Mouse (Mus musculus) testis, adult 2 months (tissue): ENCODE measurements around the gene Tlr9. TPM values are rescaled to one million over a fixed set of nuclear protein-coding genes. Genes with fewer than 3 reads are reported as not detected.

Experiments used
- H3K27ac ChIP-seq: fragments of 200-500 bp; 2 replicates; pipeline ENCODE4 v1.5.1; 2012; ENCODE audit warnings: low read depth, low read length; ENCODE audit not compliant: control insufficient read depth, insufficient read depth
- H3K27me3 ChIP-seq: fragments of 200-500 bp; 2 replicates; pipeline ENCODE4 v1.6.1; 2012; ENCODE audit warnings: mild to moderate bottlenecking, low read length, moderate library complexity; ENCODE audit not compliant: control insufficient read depth, insufficient read depth
- H3K36me3 ChIP-seq: fragments of 200-500 bp; 2 replicates; pipeline ENCODE4 v1.6.1; 2012; ENCODE audit warnings: mild to moderate bottlenecking, low read length; ENCODE audit not compliant: control insufficient read depth, insufficient read depth
- H3K4me1 ChIP-seq: fragments of 200-500 bp; 2 replicates; pipeline ENCODE4 v1.6.1; 2012; ENCODE audit warnings: low read length; ENCODE audit not compliant: control insufficient read depth, insufficient read depth
- H3K4me3 ChIP-seq: fragments of 200-500 bp; 2 replicates; pipeline ENCODE4 v1.5.1; 2012; ENCODE audit warnings: low read depth, mild to moderate bottlenecking, low read length, moderate library complexity, mixed read lengths; ENCODE audit not compliant: control insufficient read depth
- CTCF ChIP-seq: fragments of 200-500 bp; IDR thresholded peaks from 2 replicates; pipeline ENCODE4 v1.5.1; 2012; ENCODE audit warnings: low read depth, mild to moderate bottlenecking, inconsistent platforms, low read length, moderate library complexity; ENCODE audit not compliant: control insufficient read depth, insufficient read depth, insufficient replicate concordance
- POLR2A ChIP-seq: fragments of 200-500 bp; IDR thresholded peaks from 2 replicates; pipeline ENCODE4 v1.6.1; 2012; ENCODE audit warnings: low read depth, mild to moderate bottlenecking, inconsistent platforms, low read length, moderate library complexity; ENCODE audit not compliant: control insufficient read depth
- polyA plus RNA-seq: library from polyadenylated mRNA; depleted of rRNA; stranded (reverse); fragments of >200 nt; gene quantifications from 2 replicates; pipeline ENCODE4 v1.2.3, GENCODE M21; 2012

The Tlr9 gene
- polyA plus RNA-seq, 1 experiment: 2.7 TPM

- Histone ChIP-seq H3K4me1 (no peaks in the 10 kb centered on the region), H3K36me3 (peaks cover 3% of the 10 kb centered on the region), H3K27me3 (no peaks in the 10 kb centered on the region), H3K27ac (no peak overlapping the region), H3K4me3 (no peak overlapping the region)
- TF ChIP-seq CTCF (no peak), POLR2A (no peak)
These were observed 40.3 kb upstream of the Tlr9 start for GRCm38 (mm10) chr9:106182146-106182545.

GRCm38 (mm10) chr9:106183996-106184395, 38.4 kb upstream of the Tlr9 start:
- TF ChIP-seq CTCF: no peak
- no peak for TF ChIP-seq POLR2A
- H3K27me3 ChIP-seq: no peaks in the 10 kb centered on the region
- H3K27ac ChIP-seq: no peak overlapping the region
- no peak overlapping the region for H3K4me3 ChIP-seq
- H3K4me1 ChIP-seq: no peaks in the 10 kb centered on the region
- H3K36me3 ChIP-seq: peaks cover 5% of the 10 kb centered on the region

GRCm38 (mm10) chr9:106191355-106191754, 31.0 kb upstream of the Tlr9 start:
- Histone ChIP-seq H3K4me1 (peaks cover 5% of the 10 kb centered on the region; the same call in 1 of the 2 replicates), H3K27ac (no peak overlapping the region), H3K27me3 (no peaks in the 10 kb centered on the region), H3K36me3 (peaks cover 3% of the 10 kb centered on the region), H3K4me3 (no peak overlapping the region)
- TF ChIP-seq CTCF (no peak), POLR2A (no peak)

GRCm38 (mm10) chr9:106192024-106192423, 30.4 kb upstream of the Tlr9 start:
- Histone ChIP-seq H3K4me1 (peaks cover 5% of the 10 kb centered on the region; the same call in 1 of the 2 replicates), H3K4me3 (no peak overlapping the region), H3K36me3 (peaks cover 3% of the 10 kb centered on the region; the same call in 1 of the 2 replicates), H3K27me3 (no peaks in the 10 kb centered on the region), H3K27ac (no peak overlapping the region)
- TF ChIP-seq POLR2A (no peak), CTCF (no peak)

- Histone ChIP-seq H3K27me3 (no peaks in the 10 kb centered on the region), H3K4me3 (no peak overlapping the region), H3K27ac (no peak overlapping the region), H3K36me3 (peaks cover 3% of the 10 kb centered on the region; the same call in 1 of the 2 replicates), H3K4me1 (peaks cover 9% of the 10 kb centered on the region)
- no peak for TF ChIP-seq POLR2A
- TF ChIP-seq CTCF: no peak
These were observed 29.4 kb upstream of the Tlr9 start for GRCm38 (mm10) chr9:106192998-106193397.

GRCm38 (mm10) chr9:106193930-106194807, 28.2 kb upstream of the Tlr9 start:
- H3K4me3 ChIP-seq: no peak overlapping the region
- H3K36me3 ChIP-seq: no peaks in the 10 kb centered on the region; the same call in 1 of the 2 replicates
- TF ChIP-seq POLR2A (no peak), CTCF (no peak)
- H3K27me3 ChIP-seq: no peaks in the 10 kb centered on the region
- H3K27ac ChIP-seq: peak overlapping the region; percentile 66
- H3K4me1 ChIP-seq: peaks cover 17% of the 10 kb centered on the region

GRCm38 (mm10) chr9:106195693-106196092, 26.7 kb upstream of the Tlr9 start:
- no peaks in the 10 kb centered on the region; the same call in 1 of the 2 replicates for H3K36me3 ChIP-seq
- H3K4me3 ChIP-seq: no peak overlapping the region
- peaks cover 27% of the 10 kb centered on the region for H3K4me1 ChIP-seq
- no peak overlapping the region for H3K27ac ChIP-seq
- no peak for TF ChIP-seq CTCF
- no peak for TF ChIP-seq POLR2A
- no peaks in the 10 kb centered on the region for H3K27me3 ChIP-seq
